ENCODE assay signal across 29 mouse cellular contexts in the genomic region with DNA sequence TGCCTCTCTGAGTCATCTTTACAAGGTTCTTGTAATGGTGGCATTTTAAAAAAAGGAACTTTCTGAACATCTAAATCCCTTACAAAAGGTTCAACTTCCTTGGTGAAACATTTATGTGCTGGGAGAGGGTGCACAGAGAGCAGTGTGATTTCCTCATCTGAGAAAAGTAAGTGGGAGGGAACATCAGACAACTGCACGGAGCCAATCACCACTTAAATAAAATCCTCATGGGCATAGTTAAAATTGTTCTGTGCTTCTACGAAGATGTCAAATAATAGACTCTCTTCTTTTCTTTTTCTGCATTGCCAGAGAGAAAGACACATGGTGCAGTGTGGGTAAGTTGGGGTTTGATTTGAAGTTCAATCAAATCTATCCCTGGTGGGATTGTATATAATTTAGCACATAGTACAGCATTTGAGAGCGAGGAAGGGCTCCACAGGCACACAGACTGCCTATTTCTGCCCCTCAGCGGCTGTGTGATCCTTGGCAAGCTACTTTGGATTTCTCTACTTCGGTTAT. TPM values are rescaled to one million over a fixed set of nuclear protein-coding genes. Genes with fewer than 3 reads are reported as not detected.
DNase-seq lines count a peak whose midpoint lies in the region; ATAC-seq lines count a peak whose summit lies in the region.
"Had no signal": no experiment of that assay in that cellular context is flagged by ENCODE, and none has a peak within 500 bp of the region (broad histone marks: within the 10 kb centered on the region; RNA-seq: fewer than 3 reads in every experiment).

No protein-coding gene starts in this region.

- no peak overlapping the region for H3K4me2 ChIP-seq in forebrain, embryonic 16.5 days (ENCODE audit: low read length)
- H3K4me2 ChIP-seq: embryonic facial prominence, embryonic 13.5 days; embryonic facial prominence, embryonic 15.5 days; forebrain, embryonic 12.5 days had no signal

- H3K4me1 ChIP-seq in forebrain, embryonic 16.5 days (replicated peaks; ENCODE audit: control insufficient read depth, insufficient read depth, low read length) = no peaks in the 10 kb centered on the region
- H3K4me1 ChIP-seq in forebrain, embryonic 10.5 days = no peaks in the 10 kb centered on the region
- H3K4me1 ChIP-seq: embryonic facial prominence, embryonic 13.5 days; embryonic facial prominence, embryonic 15.5 days; forebrain, embryonic 12.5 days had no signal

- H3K9ac ChIP-seq in forebrain, embryonic 16.5 days (replicated peaks; ENCODE audit: low read depth, low read length) = no peak overlapping the region
- H3K9ac ChIP-seq: embryonic facial prominence, embryonic 13.5 days; embryonic facial prominence, embryonic 15.5 days; forebrain, embryonic 12.5 days had no signal

- H3K4me3 ChIP-seq in forebrain, embryonic 16.5 days (replicated peaks; ENCODE audit: low read length) = no peak overlapping the region
- H3K4me3 ChIP-seq in forebrain, embryonic 10.5 days = no peak overlapping the region
- H3K4me3 ChIP-seq: embryonic facial prominence, embryonic 13.5 days; embryonic facial prominence, embryonic 15.5 days; forebrain, embryonic 12.5 days had no signal

- no peak overlapping the region for H3K27ac ChIP-seq in forebrain, embryonic 16.5 days (ENCODE audit: low read length)
- H3K27ac ChIP-seq in forebrain, embryonic 10.5 days = no peak overlapping the region
- H3K27ac ChIP-seq: embryonic facial prominence, embryonic 13.5 days; embryonic facial prominence, embryonic 15.5 days; forebrain, embryonic 12.5 days had no signal

- peak; percentile 71; the same call in 1 of the 2 replicates for ATAC-seq in forebrain, embryonic 16.5 days
- ATAC-seq in frontal cortex, adult (ENCODE audit: low TSS enrichment) = peak; percentile 16; the same call in 1 of the 2 replicates
- ATAC-seq in erythroblast, adult 5-6 weeks (replicated peaks; ENCODE audit: low FRiP score, poor library complexity, severe bottlenecking) = no peak
- ATAC-seq: activated CD4-positive, CD25-positive, alpha-beta regulatory T cell, adult 4 months; CD4-positive, CD25-positive, alpha-beta regulatory T cell, adult 4 months; forebrain, embryonic 14.5 days; Patski had no signal

- H3K36me3 ChIP-seq in forebrain, embryonic 16.5 days (ENCODE audit: control insufficient read depth, insufficient read depth) = no peaks in the 10 kb centered on the region
- no peaks in the 10 kb centered on the region for H3K36me3 ChIP-seq in forebrain, embryonic 10.5 days (replicated peaks)
- H3K36me3 ChIP-seq: embryonic facial prominence, embryonic 13.5 days; embryonic facial prominence, embryonic 15.5 days; forebrain, embryonic 12.5 days; G1E had no signal

- H3K9me3 ChIP-seq in forebrain, embryonic 16.5 days (ENCODE audit: control insufficient read depth, low read length) = no peaks in the 10 kb centered on the region
- no peaks in the 10 kb centered on the region for H3K9me3 ChIP-seq in forebrain, embryonic 10.5 days
- H3K9me3 ChIP-seq: embryonic facial prominence, embryonic 13.5 days; embryonic facial prominence, embryonic 15.5 days; forebrain, embryonic 12.5 days; G1E had no signal

- 69% methylated on average over 5 of the region's 5 CpGs for WGBS in forebrain, embryonic 16.5 days
- 85% methylated on average over 5 of the region's 5 CpGs for WGBS in forebrain, embryonic 10.5 days

- no peak for DNase-seq in forebrain, embryonic 10.5 days (ENCODE audit: extremely low spot score, low spot score)
- DNase-seq in frontal cortex, postnatal 14 days (ENCODE audit: low spot score in 2 of 2) = no peak
- DNase-seq in brain, adult 2 months (ENCODE audit: low read depth, low spot score) = peak; percentile 64
- peak; percentile 32 for DNase-seq in telencephalon, adult 2 months (ENCODE audit: low read depth, low spot score)
- DNase-seq: adrenal gland, adult 8-10 months; adrenal gland, postnatal 14 days; adrenal gland, postnatal 36 days; B cell, adult 2 months; cerebellum, adult 11 months; cerebellum, adult 18-20 months; cerebellum, adult 8-10 months; cerebellum, adult 9-11 months; cerebellum, postnatal 14 days; cerebellum, postnatal 36 days; embryo, embryonic 11 days had no signal

- H3K27me3 ChIP-seq in forebrain, embryonic 16.5 days (replicated peaks; ENCODE audit: control insufficient read depth, insufficient read depth, low read length) = 0 out of 2 replicates have a peak, but pooled peaks cover 3% of the 10 kb centered on the region
- H3K27me3 ChIP-seq in forebrain, embryonic 10.5 days (ENCODE audit: poor library complexity, severe bottlenecking) = no peaks in the 10 kb centered on the region
- H3K27me3 ChIP-seq: embryonic facial prominence, embryonic 13.5 days; embryonic facial prominence, embryonic 15.5 days; forebrain, embryonic 12.5 days had no signal

RNA-seq across cellular contexts. Expression of a gene that starts 13.4 kb away (rescaled TPM):
- 4.7 and 9.2 TPM in 2 replicates for polyA plus RNA-seq in forebrain, embryonic 16.5 days (2015; fragmentation: Nextera tagmentation; extraction: Ambion mirVana)
- 0.06 and 0.07 TPM in 2 replicates for polyA plus RNA-seq in forebrain, embryonic 10.5 days (2016; fragmentation: Nextera tagmentation; extraction: Ambion mirVana)
- total RNA-seq in erythroblast, adult 5-6 weeks (2015; ENCODE audit: low replicate concordance) = not detected in 2 replicates
- total RNA-seq in erythroblast, adult 5-6 weeks (2017; ENCODE audit: low replicate concordance) = not detected in 2 replicates
- total RNA-seq: adrenal gland, adult 18-20 months; adrenal gland, postnatal 14 days; CH12.LX; common myeloid progenitor, adult 5-6 weeks; G1E had no signal
- polyA plus RNA-seq: activated CD4-positive, CD25-positive, alpha-beta regulatory T cell, adult 4 months; CD4-positive, CD25-positive, alpha-beta regulatory T cell, adult 4 months; embryonic facial prominence, embryonic 15.5 days; G1E; Patski had no signal

Comparison
In these comparisons a context has a peak if more than half of its experiments do, and no peak if none do; other contexts are left out.
1. DNase-seq: peak in brain, adult 2 months (single experiment) and telencephalon, adult 2 months (single experiment); none in forebrain, embryonic 10.5 days (single experiment) and frontal cortex, postnatal 14 days (0 of 2).